Mouse (Mus musculus) small intestine, adult 2 months (tissue): ENCODE measurements around the gene Rbm39.

Experiments used
- CTCF ChIP-seq: fragments of 200-500 bp; IDR thresholded peaks from 2 replicates; pipeline ENCODE4 v1.5.1; 2012; ENCODE audit warnings: low read depth, mild to moderate bottlenecking, control low read depth, inconsistent platforms, low read length, moderate library complexity, mixed read lengths; ENCODE audit not compliant: insufficient replicate concordance, insufficient read length; ENCODE audit errors: extremely low read depth
- POLR2A ChIP-seq: fragments of 200-500 bp; IDR thresholded peaks from 2 replicates; pipeline ENCODE4 v1.6.1; 2012; ENCODE audit warnings: low read depth, mild to moderate bottlenecking, control low read depth, inconsistent platforms, low read length, moderate library complexity

DNA sequence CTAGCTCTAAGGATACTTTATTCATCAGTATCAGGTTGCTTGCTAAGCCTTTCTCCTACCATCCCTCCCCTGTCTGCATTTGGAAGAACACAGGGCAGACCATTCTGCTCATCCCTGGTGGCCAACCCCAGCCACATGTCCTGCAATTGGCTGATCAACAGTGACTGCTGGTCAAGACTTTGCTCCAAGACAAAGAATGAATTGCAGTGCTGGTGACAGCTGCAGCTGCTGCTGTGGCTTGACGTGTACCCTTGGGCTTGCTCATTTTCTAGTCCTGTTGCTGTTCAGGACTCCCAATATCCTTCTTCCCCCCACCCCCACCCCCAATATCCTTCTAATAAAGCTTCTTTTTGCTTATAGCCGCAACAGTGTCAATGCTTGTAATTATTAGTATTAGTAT, 12.0 kb upstream of the Rbm39 start:
- TF ChIP-seq CTCF: no peak
- no peak for TF ChIP-seq POLR2A
